Mouse (Mus musculus) liver, embryonic 15.5 days (tissue): ENCODE measurements at regions not wholly inside any gene's neighbourhood (a gene's known extent, or its start where the extent isn't known, plus 50 kb on each side); places are given as distances from the start of the nearest gene placed in this dataset.

ENCODE experiments used
- ATAC-seq: fragments of 200-750 bp; cut with Nextera tagmentation; 2 replicates; pipeline ENCODE4 v1.8.0; 2017; ENCODE audit warnings: moderate number of reproducible peaks, mild to moderate bottlenecking, moderate library complexity; ENCODE audit not compliant: insufficient read depth
- H3K27ac ChIP-seq: fragments of 300-500 bp; sonication (generic); replicated peaks from 2 replicates; pipeline ENCODE4 v1.5.1; 2015; ENCODE audit warnings: mild to moderate bottlenecking, inconsistent platforms
- H3K27me3 ChIP-seq: fragments of 300-500 bp; sonication (generic); 2 replicates; pipeline ENCODE4 v1.6.1; 2015; ENCODE audit warnings: mild to moderate bottlenecking, inconsistent platforms
- H3K36me3 ChIP-seq: fragments of 300-500 bp; sonication (generic); replicated peaks from 2 replicates; pipeline ENCODE4 v1.6.1; 2015; ENCODE audit warnings: moderate library complexity, mild to moderate bottlenecking, inconsistent platforms
- H3K4me1 ChIP-seq: fragments of 300-500 bp; sonication (generic); replicated peaks from 2 replicates; pipeline ENCODE4 v1.6.1; 2015; ENCODE audit warnings: inconsistent platforms
- H3K4me2 ChIP-seq: fragments of 300-500 bp; sonication (generic); 2 replicates; pipeline ENCODE4 v1.6.1; 2015; ENCODE audit warnings: moderate library complexity, mild to moderate bottlenecking, inconsistent platforms
- H3K4me3 ChIP-seq: fragments of 300-500 bp; sonication (generic); replicated peaks from 2 replicates; pipeline ENCODE4 v1.5.1; 2015; ENCODE audit warnings: mild to moderate bottlenecking, inconsistent platforms
- H3K9ac ChIP-seq: fragments of 300-500 bp; sonication (generic); 2 replicates; pipeline ENCODE4 v1.6.1; 2015; ENCODE audit warnings: moderate library complexity, mild to moderate bottlenecking, inconsistent platforms
- H3K9me3 ChIP-seq: fragments of 300-500 bp; sonication (generic); replicated peaks from 2 replicates; pipeline ENCODE4 v1.6.1; 2016; ENCODE audit warnings: inconsistent platforms
- WGBS: fragments of 180-500 bp; shearing (Covaris S2); methylation state at CpG from one replicate; pipeline ENCODE4 v1.1.7; 2015; ENCODE audit warnings: mixed read lengths; ENCODE audit not compliant: insufficient replicate concordance; 5-methylcytosine and 5-hydroxymethylcytosine counted together

- Histone ChIP-seq H3K9ac (no peak overlapping the region), H3K36me3 (no peaks in the 10 kb centered on the region), H3K9me3 (no peaks in the 10 kb centered on the region), H3K27ac (no peak overlapping the region), H3K4me2 (no peak overlapping the region), H3K4me3 (no peak overlapping the region), H3K27me3 (no peaks in the 10 kb centered on the region), H3K4me1 (no peaks in the 10 kb centered on the region)
- no peak for ATAC-seq
- 55% methylated on average over 3 of the region's 3 CpGs for WGBS
Observed at GRCm38 (mm10) chr10:17415112-17415511, 307.9 kb upstream of the Cited2 start.

DNA sequence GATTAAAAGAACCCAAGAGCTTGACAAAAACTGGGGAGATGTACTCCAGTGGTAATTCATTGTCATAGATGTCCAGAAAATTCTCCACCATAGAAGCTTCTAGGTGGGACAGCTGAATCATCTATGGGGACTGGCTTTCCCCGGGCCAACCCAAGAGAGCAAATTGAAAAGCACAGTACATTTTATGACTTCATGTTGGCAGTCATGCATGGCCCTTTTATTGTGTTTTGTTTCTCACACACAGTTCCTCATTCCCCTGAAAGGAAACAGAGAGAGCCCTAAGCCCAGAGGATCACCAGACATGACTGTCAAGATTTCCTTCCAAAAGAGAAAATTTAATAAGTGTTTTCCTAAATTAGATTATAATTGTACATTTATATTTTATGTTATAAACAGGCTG lies 306.9 kb upstream of the Cited2 start:
- H3K9ac ChIP-seq = no peak overlapping the region
- H3K4me3 ChIP-seq = no peak overlapping the region
- WGBS = 50% methylated on average over 1 of the region's 1 CpGs
- no peaks in the 10 kb centered on the region for H3K27me3 ChIP-seq
- H3K4me1 ChIP-seq = no peaks in the 10 kb centered on the region
- no peak for ATAC-seq
- H3K27ac ChIP-seq = no peak overlapping the region
- H3K4me2 ChIP-seq = no peak overlapping the region
- H3K9me3 ChIP-seq = no peaks in the 10 kb centered on the region
- H3K36me3 ChIP-seq = no peaks in the 10 kb centered on the region

GRCm38 (mm10) chr10:17417394-17417793 lies 305.6 kb upstream of the Cited2 start:
- WGBS = 19% methylated on average over 1 of the region's 1 CpGs
- Histone ChIP-seq H3K4me3 (no peak overlapping the region), H3K27me3 (no peaks in the 10 kb centered on the region), H3K4me1 (no peaks in the 10 kb centered on the region), H3K36me3 (no peaks in the 10 kb centered on the region), H3K4me2 (no peak overlapping the region), H3K27ac (no peak overlapping the region), H3K9ac (no peak overlapping the region), H3K9me3 (no peaks in the 10 kb centered on the region)
- no peak for ATAC-seq

- Histone ChIP-seq H3K4me2 (no peak overlapping the region), H3K27ac (no peak overlapping the region), H3K4me1 (no peaks in the 10 kb centered on the region), H3K27me3 (no peaks in the 10 kb centered on the region), H3K36me3 (no peaks in the 10 kb centered on the region), H3K9ac (no peak overlapping the region), H3K4me3 (no peak overlapping the region), H3K9me3 (no peaks in the 10 kb centered on the region)
- ATAC-seq = no peak
- WGBS = 39% methylated on average over 7 of the region's 7 CpGs
Observed at GRCm38 (mm10) chr10:17418227-17418685, 304.8 kb upstream of the Cited2 start.

- Histone ChIP-seq H3K36me3 (no peaks in the 10 kb centered on the region), H3K4me3 (no peak overlapping the region), H3K9me3 (no peaks in the 10 kb centered on the region), H3K27ac (no peak overlapping the region), H3K4me1 (no peaks in the 10 kb centered on the region), H3K9ac (no peak overlapping the region), H3K4me2 (no peak overlapping the region), H3K27me3 (no peaks in the 10 kb centered on the region)
- ATAC-seq = no peak
- WGBS = 49% methylated on average over 4 of the region's 4 CpGs
Observed at GRCm38 (mm10) chr10:17423584-17424278, 299.3 kb upstream of the Cited2 start.

GRCm38 (mm10) chr10:17426197-17426596 lies 296.8 kb upstream of the Cited2 start:
- ATAC-seq = no peak
- no peaks in the 10 kb centered on the region for H3K4me1 ChIP-seq
- no peaks in the 10 kb centered on the region for H3K36me3 ChIP-seq
- H3K9me3 ChIP-seq = no peaks in the 10 kb centered on the region
- H3K4me2 ChIP-seq = no peak overlapping the region
- no peak overlapping the region for H3K9ac ChIP-seq
- H3K27me3 ChIP-seq = no peaks in the 10 kb centered on the region
- 69% methylated on average over 3 of the region's 3 CpGs for WGBS
- H3K27ac ChIP-seq = no peak overlapping the region
- H3K4me3 ChIP-seq = no peak overlapping the region

DNA sequence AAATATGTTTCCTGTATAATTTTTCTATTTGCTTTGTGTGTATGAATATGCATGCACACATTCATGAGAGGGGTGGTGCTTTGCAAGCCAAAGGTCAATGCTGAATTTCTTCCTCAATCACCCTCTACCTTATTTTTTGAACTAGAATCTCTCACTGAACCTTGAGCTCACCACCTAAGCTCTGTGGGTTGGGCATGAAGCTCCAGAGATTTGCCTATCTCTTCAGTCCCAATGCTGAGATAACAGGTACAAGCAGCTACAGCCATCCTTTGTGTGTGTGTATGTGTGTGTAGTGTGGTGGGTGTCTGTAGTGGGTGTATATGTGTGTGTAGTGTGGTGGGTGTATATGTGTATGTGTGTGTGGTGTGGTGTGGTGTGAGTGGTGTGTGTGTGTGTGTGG lies 295.7 kb upstream of the Cited2 start:
- no peaks in the 10 kb centered on the region for H3K9me3 ChIP-seq
- no peaks in the 10 kb centered on the region for H3K27me3 ChIP-seq
- H3K4me1 ChIP-seq = no peaks in the 10 kb centered on the region
- H3K9ac ChIP-seq = no peak overlapping the region
- H3K27ac ChIP-seq = no peak overlapping the region
- no peaks in the 10 kb centered on the region for H3K36me3 ChIP-seq
- H3K4me3 ChIP-seq = no peak overlapping the region
- H3K4me2 ChIP-seq = no peak overlapping the region
- ATAC-seq = no peak

- no peak for ATAC-seq
- H3K9ac ChIP-seq = no peak overlapping the region
- H3K4me2 ChIP-seq = no peak overlapping the region
- H3K4me1 ChIP-seq = no peaks in the 10 kb centered on the region
- WGBS = 69% methylated on average over 3 of the region's 3 CpGs
- no peaks in the 10 kb centered on the region for H3K36me3 ChIP-seq
- no peak overlapping the region for H3K27ac ChIP-seq
- no peaks in the 10 kb centered on the region for H3K27me3 ChIP-seq
- no peaks in the 10 kb centered on the region for H3K9me3 ChIP-seq
- H3K4me3 ChIP-seq = no peak overlapping the region
Observed at GRCm38 (mm10) chr10:17428315-17428714, 294.7 kb upstream of the Cited2 start.

DNA sequence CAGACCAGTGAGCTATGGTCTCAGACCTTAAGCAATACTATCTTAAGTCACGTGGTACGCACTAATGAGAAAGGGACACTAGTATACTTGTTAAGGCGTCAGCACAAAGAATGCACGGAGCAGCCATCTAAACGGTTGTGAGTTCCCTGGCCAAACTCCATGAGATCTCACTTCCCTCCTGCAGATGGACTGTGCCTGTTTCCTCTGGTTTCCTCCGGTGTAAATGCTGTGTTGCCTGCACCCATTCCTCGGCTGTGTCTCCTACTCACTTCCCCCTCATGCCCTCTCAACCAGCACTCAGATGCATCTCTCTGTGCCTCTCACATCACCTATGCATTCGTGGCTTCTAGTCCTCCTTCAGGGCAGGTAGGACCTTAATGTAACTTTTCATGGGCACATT lies 291.9 kb upstream of the Cited2 start:
- no peaks in the 10 kb centered on the region for H3K4me1 ChIP-seq
- H3K27me3 ChIP-seq = no peaks in the 10 kb centered on the region
- no peak overlapping the region for H3K9ac ChIP-seq
- H3K4me2 ChIP-seq = no peak overlapping the region
- no peak for ATAC-seq
- H3K4me3 ChIP-seq = no peak overlapping the region
- 60% methylated on average over 8 of the region's 8 CpGs for WGBS
- H3K36me3 ChIP-seq = no peaks in the 10 kb centered on the region
- no peaks in the 10 kb centered on the region for H3K9me3 ChIP-seq
- H3K27ac ChIP-seq = no peak overlapping the region

GRCm38 (mm10) chr10:17434098-17434497 lies 288.9 kb upstream of the Cited2 start:
- 73% methylated on average over 4 of the region's 4 CpGs for WGBS
- no peak for ATAC-seq
- H3K27ac ChIP-seq = no peak overlapping the region
- H3K9ac ChIP-seq = no peak overlapping the region
- no peaks in the 10 kb centered on the region for H3K4me1 ChIP-seq
- H3K9me3 ChIP-seq = no peaks in the 10 kb centered on the region
- H3K27me3 ChIP-seq = no peaks in the 10 kb centered on the region
- H3K4me2 ChIP-seq = no peak overlapping the region
- no peaks in the 10 kb centered on the region for H3K36me3 ChIP-seq
- no peak overlapping the region for H3K4me3 ChIP-seq

GRCm38 (mm10) chr10:17450240-17450639 lies 272.8 kb upstream of the Cited2 start:
- Histone ChIP-seq H3K9ac (no peak overlapping the region), H3K9me3 (no peaks in the 10 kb centered on the region), H3K4me2 (no peak overlapping the region), H3K4me1 (no peaks in the 10 kb centered on the region), H3K27me3 (no peaks in the 10 kb centered on the region), H3K27ac (no peak overlapping the region), H3K4me3 (no peak overlapping the region), H3K36me3 (no peaks in the 10 kb centered on the region)
- no peak for ATAC-seq
- 62% methylated on average over 4 of the region's 4 CpGs for WGBS

- H3K4me1 ChIP-seq = no peaks in the 10 kb centered on the region
- H3K4me3 ChIP-seq = no peak overlapping the region
- H3K4me2 ChIP-seq = no peak overlapping the region
- no peak overlapping the region for H3K27ac ChIP-seq
- H3K36me3 ChIP-seq = no peaks in the 10 kb centered on the region
- no peaks in the 10 kb centered on the region for H3K9me3 ChIP-seq
- H3K9ac ChIP-seq = no peak overlapping the region
- no peak for ATAC-seq
- 77% methylated on average over 4 of the region's 4 CpGs for WGBS
- H3K27me3 ChIP-seq = no peaks in the 10 kb centered on the region
Observed at GRCm38 (mm10) chr10:17470880-17471279, 252.1 kb upstream of the Cited2 start.
